Mouse (Mus musculus): ENCODE measurements around the gene Rnf212. TPM values are rescaled to one million over a fixed set of nuclear protein-coding genes. Genes with fewer than 3 reads are reported as not detected.

Gene Rnf212
- total RNA-seq, 2 experiments from 2014 or later = not detected

Other genes starting within 250 kb of the Rnf212 start
- not detected for gene Cplx1, start 225.0 kb downstream of the Rnf212 start, total RNA-seq (2021)
- 10 to 100 TPM; 11.1 to 13.1 TPM for gene Gak, start 145.2 kb downstream of the Rnf212 start, total RNA-seq (2021)
- 1 to 10 TPM; 6.6 to 6.7 TPM for gene Tmem175, start 145.2 kb downstream of the Rnf212 start, total RNA-seq (2021)
- gene Idua, start 114.7 kb downstream of the Rnf212 start, total RNA-seq (2021) = 1 to 10 TPM; 7.2 to 8.9 TPM
- 1 to 10 TPM; 4.6 to 7.3 TPM for gene Dgkq, start 105.3 kb downstream of the Rnf212 start, total RNA-seq (2021)
- gene Slc26a1, start 99.4 kb downstream of the Rnf212 start, total RNA-seq (2021) = not detected
- 10 to 100 TPM; 25.6 to 34.7 TPM for gene Fgfrl1, start 82.6 kb downstream of the Rnf212 start, total RNA-seq (2021)
- gene Tmed11, start 20.4 kb upstream of the Rnf212 start, total RNA-seq (2021) = not detected
- gene Vmn2r8, start 33.9 kb upstream of the Rnf212 start, total RNA-seq (2021) = not detected
- not detected for gene Vmn2r9, start 77.6 kb upstream of the Rnf212 start, total RNA-seq (2021)
- gene Vmn2r10, start 231.5 kb upstream of the Rnf212 start, total RNA-seq (2021) = not detected